Mouse (Mus musculus) cerebellum, adult 2 months (tissue): ENCODE data around the gene Psmb9.

ENCODE experiments used
- CTCF ChIP-seq: fragments of 200-500 bp; IDR thresholded peaks from 2 replicates; pipeline ENCODE4 v1.5.1; 2011; ENCODE audit warnings: low read depth, mild to moderate bottlenecking, control low read depth, low read length, moderate library complexity, borderline replicate concordance; ENCODE audit not compliant: insufficient read depth
- POLR2A ChIP-seq: fragments of 200-500 bp; IDR thresholded peaks from 2 replicates; pipeline ENCODE4 v1.6.1; 2011; ENCODE audit warnings: low read length, control low read depth, borderline replicate concordance; ENCODE audit not compliant: insufficient read depth

DNA sequence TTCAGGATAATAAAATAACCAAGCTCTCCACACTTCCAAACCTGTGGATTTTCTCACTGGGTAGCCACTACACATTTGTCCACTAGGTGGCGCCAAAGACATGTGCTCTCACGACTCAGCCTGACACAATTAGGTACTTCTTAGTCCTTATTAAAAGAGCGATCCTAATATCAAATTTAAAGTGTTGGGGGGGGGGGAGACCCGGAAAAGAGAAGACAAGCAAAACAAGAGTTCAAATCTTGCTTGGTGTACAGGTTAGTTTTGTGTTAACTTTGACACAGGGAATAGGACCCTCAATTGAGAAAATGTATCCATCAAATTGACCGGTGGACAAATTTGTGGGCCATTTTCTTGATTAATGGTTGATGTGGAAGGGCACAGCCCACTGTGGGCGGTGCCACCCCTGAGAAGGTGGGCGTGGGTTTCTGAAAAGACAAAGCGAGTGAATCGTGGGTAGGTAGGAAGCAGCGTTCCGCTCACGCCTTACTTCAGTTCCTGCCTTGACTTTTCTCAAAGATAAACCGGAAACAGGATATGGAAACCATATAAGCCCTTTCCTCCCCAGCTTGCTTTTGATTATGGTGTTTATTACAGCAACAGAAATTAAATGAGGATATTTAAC, 16.6 kb downstream of the Psmb9 start:
- TF ChIP-seq CTCF (peak; percentile 84), POLR2A (no peak)
